Mouse (Mus musculus): Measurements from ENCODE around the gene Fads6. TPM values are rescaled to one million over a fixed set of nuclear protein-coding genes. Genes with fewer than 3 reads are reported as not detected.

The Fads6 gene
- polyA plus RNA-seq, 1 experiment from 2014 or later = 1.9 TPM

GRCm38 (mm10) chr11:115292631-115293375 lies 4.7 kb downstream of the Fads6 start:
- no peak overlapping the region for H3K27ac ChIP-seq (ENCODE audit: low read depth, low read length)
- no peak for ATAC-seq (ENCODE audit: low read depth)
- H3K4me1 ChIP-seq (ENCODE audit: control insufficient read depth, insufficient read depth, low read length) = no peaks in the 10 kb centered on the region
- no peaks in the 10 kb centered on the region for H3K36me3 ChIP-seq (ENCODE audit: control insufficient read depth, insufficient read depth, low read length)
- no peaks in the 10 kb centered on the region for H3K9me3 ChIP-seq (ENCODE audit: control insufficient read depth, low read length)
- H3K4me2 ChIP-seq (ENCODE audit: low read depth, low read length) = no peak overlapping the region
- no peak overlapping the region for H3K4me3 ChIP-seq (ENCODE audit: low read depth, low read length)
- H3K9ac ChIP-seq (replicated peaks; ENCODE audit: low read depth, low read length) = no peak overlapping the region
- 73% methylated on average over 14 of the region's 14 CpGs for WGBS
- H3K27me3 ChIP-seq (ENCODE audit: control insufficient read depth, insufficient read depth, low read length) = no peaks in the 10 kb centered on the region

- H3K36me3 ChIP-seq (ENCODE audit: control insufficient read depth, insufficient read depth, low read length) = no peaks in the 10 kb centered on the region
- no peak overlapping the region for H3K27ac ChIP-seq (ENCODE audit: low read depth, low read length)
- H3K4me1 ChIP-seq (ENCODE audit: control insufficient read depth, insufficient read depth, low read length) = no peaks in the 10 kb centered on the region
- WGBS = 83% methylated on average over 10 of the region's 10 CpGs
- no peak overlapping the region for H3K4me2 ChIP-seq (ENCODE audit: low read depth, low read length)
- no peak for ATAC-seq (ENCODE audit: low read depth)
- no peak overlapping the region for H3K4me3 ChIP-seq (ENCODE audit: low read depth, low read length)
- H3K9ac ChIP-seq (replicated peaks; ENCODE audit: low read depth, low read length) = no peak overlapping the region
- no peaks in the 10 kb centered on the region for H3K9me3 ChIP-seq (ENCODE audit: control insufficient read depth, low read length)
- no peaks in the 10 kb centered on the region for H3K27me3 ChIP-seq (ENCODE audit: control insufficient read depth, insufficient read depth, low read length)
Observed at GRCm38 (mm10) chr11:115291503-115291902, 6.0 kb downstream of the Fads6 start.

- H3K9ac ChIP-seq (replicated peaks; ENCODE audit: low read depth, low read length) = no peak overlapping the region
- no peak overlapping the region for H3K4me2 ChIP-seq (ENCODE audit: low read depth, low read length)
- no peaks in the 10 kb centered on the region for H3K36me3 ChIP-seq (ENCODE audit: control insufficient read depth, insufficient read depth, low read length)
- no peaks in the 10 kb centered on the region for H3K27me3 ChIP-seq (ENCODE audit: control insufficient read depth, insufficient read depth, low read length)
- no peaks in the 10 kb centered on the region for H3K9me3 ChIP-seq (ENCODE audit: control insufficient read depth, low read length)
- H3K4me1 ChIP-seq (ENCODE audit: control insufficient read depth, insufficient read depth, low read length) = no peaks in the 10 kb centered on the region
- ATAC-seq (ENCODE audit: low read depth) = no peak
- no peak overlapping the region for H3K27ac ChIP-seq (ENCODE audit: low read depth, low read length)
- H3K4me3 ChIP-seq (ENCODE audit: low read depth, low read length) = no peak overlapping the region
- 71% methylated on average over 6 of the region's 6 CpGs for WGBS
Observed at GRCm38 (mm10) chr11:115290919-115291318, 6.5 kb downstream of the Fads6 start.

- Histone ChIP-seq H3K27me3 (ENCODE audit: control insufficient read depth, insufficient read depth, low read length) (no peaks in the 10 kb centered on the region), H3K4me2 (ENCODE audit: low read depth, low read length) (no peak overlapping the region), H3K27ac (ENCODE audit: low read depth, low read length) (no peak overlapping the region), H3K4me3 (ENCODE audit: low read depth, low read length) (no peak overlapping the region), H3K4me1 (ENCODE audit: control insufficient read depth, insufficient read depth, low read length) (no peaks in the 10 kb centered on the region), H3K36me3 (ENCODE audit: control insufficient read depth, insufficient read depth, low read length) (no peaks in the 10 kb centered on the region), H3K9me3 (ENCODE audit: control insufficient read depth, low read length) (no peaks in the 10 kb centered on the region), H3K9ac (replicated peaks; ENCODE audit: low read depth, low read length) (no peak overlapping the region)
- 96% methylated on average over 1 of the region's 1 CpGs for WGBS
- no peak for ATAC-seq (ENCODE audit: low read depth)
Observed at GRCm38 (mm10) chr11:115290314-115290713, 7.1 kb downstream of the Fads6 start.

- no peaks in the 10 kb centered on the region for H3K4me1 ChIP-seq (ENCODE audit: control insufficient read depth, insufficient read depth, low read length)
- no peak for ATAC-seq (ENCODE audit: low read depth)
- H3K4me3 ChIP-seq (ENCODE audit: low read depth, low read length) = no peak overlapping the region
- H3K9ac ChIP-seq (replicated peaks; ENCODE audit: low read depth, low read length) = no peak overlapping the region
- H3K27me3 ChIP-seq (ENCODE audit: control insufficient read depth, insufficient read depth, low read length) = no peaks in the 10 kb centered on the region
- H3K4me2 ChIP-seq (ENCODE audit: low read depth, low read length) = no peak overlapping the region
- WGBS = 84% methylated on average over 8 of the region's 8 CpGs
- no peak overlapping the region for H3K27ac ChIP-seq (ENCODE audit: low read depth, low read length)
- no peaks in the 10 kb centered on the region for H3K9me3 ChIP-seq (ENCODE audit: control insufficient read depth, low read length)
- no peaks in the 10 kb centered on the region for H3K36me3 ChIP-seq (ENCODE audit: control insufficient read depth, insufficient read depth, low read length)
Observed at GRCm38 (mm10) chr11:115289885-115290284, 7.6 kb downstream of the Fads6 start.

- no peaks in the 10 kb centered on the region for H3K27me3 ChIP-seq (ENCODE audit: control insufficient read depth, insufficient read depth, low read length)
- H3K4me1 ChIP-seq (ENCODE audit: control insufficient read depth, insufficient read depth, low read length) = no peaks in the 10 kb centered on the region
- ATAC-seq (ENCODE audit: low read depth) = no peak
- 90% methylated on average over 2 of the region's 2 CpGs for WGBS
- no peak overlapping the region for H3K4me3 ChIP-seq (ENCODE audit: low read depth, low read length)
- H3K9me3 ChIP-seq (ENCODE audit: control insufficient read depth, low read length) = no peaks in the 10 kb centered on the region
- H3K27ac ChIP-seq (ENCODE audit: low read depth, low read length) = no peak overlapping the region
- H3K4me2 ChIP-seq (ENCODE audit: low read depth, low read length) = no peak overlapping the region
- no peaks in the 10 kb centered on the region for H3K36me3 ChIP-seq (ENCODE audit: control insufficient read depth, insufficient read depth, low read length)
- no peak overlapping the region for H3K9ac ChIP-seq (replicated peaks; ENCODE audit: low read depth, low read length)
Observed at GRCm38 (mm10) chr11:115288305-115288704, 9.2 kb downstream of the Fads6 start.

- Histone ChIP-seq H3K4me2 (ENCODE audit: low read depth, low read length) (no peak overlapping the region), H3K4me3 (ENCODE audit: low read depth, low read length) (no peak overlapping the region), H3K36me3 (ENCODE audit: control insufficient read depth, insufficient read depth, low read length) (no peaks in the 10 kb centered on the region), H3K27ac (ENCODE audit: low read depth, low read length) (no peak overlapping the region), H3K27me3 (ENCODE audit: control insufficient read depth, insufficient read depth, low read length) (no peaks in the 10 kb centered on the region), H3K4me1 (ENCODE audit: control insufficient read depth, insufficient read depth, low read length) (no peaks in the 10 kb centered on the region), H3K9me3 (ENCODE audit: control insufficient read depth, low read length) (no peaks in the 10 kb centered on the region), H3K9ac (replicated peaks; ENCODE audit: low read depth, low read length) (no peak overlapping the region)
- no peak for ATAC-seq (ENCODE audit: low read depth)
- 89% methylated on average over 5 of the region's 5 CpGs for WGBS
Observed at GRCm38 (mm10) chr11:115287386-115287785, 10.1 kb downstream of the Fads6 start.

GRCm38 (mm10) chr11:115286201-115286993 lies 11.1 kb downstream of the Fads6 start:
- Histone ChIP-seq H3K36me3 (ENCODE audit: control insufficient read depth, insufficient read depth, low read length) (no peaks in the 10 kb centered on the region), H3K4me1 (ENCODE audit: control insufficient read depth, insufficient read depth, low read length) (no peaks in the 10 kb centered on the region), H3K9me3 (ENCODE audit: control insufficient read depth, low read length) (no peaks in the 10 kb centered on the region), H3K4me2 (ENCODE audit: low read depth, low read length) (no peak overlapping the region), H3K27ac (ENCODE audit: low read depth, low read length) (no peak overlapping the region), H3K9ac (replicated peaks; ENCODE audit: low read depth, low read length) (no peak overlapping the region), H3K4me3 (ENCODE audit: low read depth, low read length) (no peak overlapping the region), H3K27me3 (ENCODE audit: control insufficient read depth, insufficient read depth, low read length) (no peaks in the 10 kb centered on the region)
- ATAC-seq (ENCODE audit: low read depth) = no peak
- WGBS = 76% methylated on average over 19 of the region's 19 CpGs

GRCm38 (mm10) chr11:115285282-115285681 lies 12.2 kb downstream of the Fads6 start:
- WGBS = 68% methylated on average over 4 of the region's 4 CpGs
- H3K9ac ChIP-seq (replicated peaks; ENCODE audit: low read depth, low read length) = no peak overlapping the region

More at GRCm38 (mm10) chr11:115285282-115285681, 12.2 kb downstream of the Fads6 start:
- no peaks in the 10 kb centered on the region for H3K4me1 ChIP-seq (ENCODE audit: control insufficient read depth, insufficient read depth, low read length)
- no peaks in the 10 kb centered on the region for H3K9me3 ChIP-seq (ENCODE audit: control insufficient read depth, low read length)
- no peaks in the 10 kb centered on the region for H3K27me3 ChIP-seq (ENCODE audit: control insufficient read depth, insufficient read depth, low read length)
- ATAC-seq (ENCODE audit: low read depth) = no peak
- no peak overlapping the region for H3K27ac ChIP-seq (ENCODE audit: low read depth, low read length)
- no peak overlapping the region for H3K4me2 ChIP-seq (ENCODE audit: low read depth, low read length)
- no peak overlapping the region for H3K4me3 ChIP-seq (ENCODE audit: low read depth, low read length)
- no peaks in the 10 kb centered on the region for H3K36me3 ChIP-seq (ENCODE audit: control insufficient read depth, insufficient read depth, low read length)
